Mouse (Mus musculus) erythroblast, embryonic 14.5 days (primary cell): ENCODE measurements at regions not wholly inside any gene's neighbourhood (a gene's known extent, or its start where the extent isn't known, plus 50 kb on each side); places are given as distances from the start of the nearest gene placed in this dataset.
A peak's percentile ranks its signal among the peaks of the same experiment; 100 is the strongest.

Experiments
- H3K27me3 ChIP-seq: 2 replicates; pipeline ENCODE4 v1.6.1; 2012; ENCODE audit warnings: inconsistent platforms; ENCODE audit not compliant: control insufficient read depth
- H3K36me3 ChIP-seq: 2 replicates; pipeline ENCODE4 v1.6.1; 2012; ENCODE audit warnings: mild to moderate bottlenecking, inconsistent platforms; ENCODE audit not compliant: control insufficient read depth
- H3K4me1 ChIP-seq: 2 replicates; pipeline ENCODE4 v1.6.1; 2012; ENCODE audit warnings: inconsistent platforms; ENCODE audit not compliant: control insufficient read depth
- H3K4me3 ChIP-seq: replicated peaks from 2 replicates; pipeline ENCODE3; 2012; ENCODE audit warnings: moderate library complexity, mild to moderate bottlenecking, inconsistent platforms
- H3K9me3 ChIP-seq: 2 replicates; pipeline ENCODE4 v1.6.1; 2012; ENCODE audit warnings: low read length, inconsistent platforms, mixed read lengths; ENCODE audit not compliant: control insufficient read depth
- GATA1 ChIP-seq: IDR thresholded peaks from 2 replicates; pipeline ENCODE4 v1.6.1; 2012; ENCODE audit warnings: low read length, inconsistent platforms, mixed read lengths
- TAL1 ChIP-seq: IDR thresholded peaks from 3 replicates; pipeline ENCODE4 v1.6.1; 2012; ENCODE audit warnings: low read length, inconsistent platforms, mixed read lengths

DNA sequence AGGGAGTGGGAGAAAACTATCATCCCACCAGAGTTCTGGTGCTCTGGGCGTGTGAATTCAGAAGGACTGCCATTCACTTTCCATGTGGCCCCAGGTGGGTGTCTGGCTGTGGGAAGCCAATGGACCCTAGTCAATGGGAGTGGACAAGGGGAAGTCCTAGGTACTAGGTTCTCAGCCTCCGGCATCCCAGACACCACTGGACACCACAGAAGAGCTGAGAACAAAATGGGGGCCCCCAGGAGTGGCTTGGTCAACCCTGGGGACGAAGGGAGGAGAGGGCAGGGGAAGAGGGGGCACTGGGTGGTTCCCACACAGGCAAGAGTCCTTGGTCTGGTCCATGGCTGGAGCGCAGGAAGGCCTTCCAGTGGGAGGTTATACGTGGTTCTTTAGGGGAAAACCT lies 81.8 kb upstream of the Slc4a7 start:
- no peak for TF ChIP-seq TAL1
- TF ChIP-seq GATA1: no peak
- Histone ChIP-seq H3K4me1 (no peaks in the 10 kb centered on the region), H3K9me3 (no peaks in the 10 kb centered on the region), H3K4me3 (no peak overlapping the region), H3K27me3 (no peaks in the 10 kb centered on the region), H3K36me3 (no peaks in the 10 kb centered on the region)

DNA sequence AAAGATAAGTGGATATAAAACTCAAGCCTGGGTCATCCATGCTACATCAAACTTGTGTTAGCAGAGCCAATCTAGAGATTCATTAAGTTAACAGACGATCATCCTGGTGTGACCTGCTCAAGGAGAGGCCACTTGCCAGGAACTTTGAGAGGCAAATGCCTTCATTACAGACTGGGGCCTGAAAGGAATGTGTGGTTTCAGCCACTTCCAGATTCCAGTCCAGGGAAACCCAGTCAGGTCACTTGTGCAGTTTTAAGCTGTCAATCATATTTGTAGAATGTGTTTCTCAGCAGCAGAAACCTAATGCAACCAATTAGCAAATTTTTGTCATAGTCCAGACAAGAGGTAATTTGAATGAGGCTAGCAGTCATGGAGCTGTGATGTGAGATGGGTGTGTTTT lies 73.4 kb upstream of the Slc4a7 start:
- Histone ChIP-seq H3K36me3 (no peaks in the 10 kb centered on the region), H3K9me3 (no peaks in the 10 kb centered on the region), H3K4me1 (peaks cover 3% of the 10 kb centered on the region), H3K4me3 (no peak overlapping the region), H3K27me3 (no peaks in the 10 kb centered on the region)
- TF ChIP-seq TAL1 (no peak), GATA1 (no peak)

DNA sequence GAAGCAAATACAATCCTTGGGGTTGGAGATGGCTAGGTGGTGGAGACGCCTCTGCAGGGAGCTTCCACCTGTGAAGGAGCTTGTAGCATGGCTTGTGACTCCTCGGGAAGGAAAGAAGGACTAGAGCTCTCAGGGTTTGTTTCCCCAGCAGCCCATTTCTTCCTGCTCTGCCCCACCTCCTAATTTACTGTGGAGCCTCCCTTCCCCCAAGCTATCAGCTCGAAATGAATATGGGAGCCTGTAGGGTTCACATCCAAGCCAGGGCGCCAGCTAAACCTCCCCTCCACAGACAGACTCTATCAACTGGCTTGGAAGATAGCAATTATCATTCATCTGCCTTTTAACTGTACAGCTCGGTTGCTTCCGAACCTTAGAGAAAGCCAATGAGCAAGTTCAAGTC lies 70.3 kb upstream of the Slc4a7 start:
- Histone ChIP-seq H3K4me3 (no peak overlapping the region), H3K36me3 (no peaks in the 10 kb centered on the region), H3K9me3 (no peaks in the 10 kb centered on the region), H3K4me1 (peaks cover 3% of the 10 kb centered on the region), H3K27me3 (no peaks in the 10 kb centered on the region)
- TF ChIP-seq TAL1 (no peak), GATA1 (no peak)

DNA sequence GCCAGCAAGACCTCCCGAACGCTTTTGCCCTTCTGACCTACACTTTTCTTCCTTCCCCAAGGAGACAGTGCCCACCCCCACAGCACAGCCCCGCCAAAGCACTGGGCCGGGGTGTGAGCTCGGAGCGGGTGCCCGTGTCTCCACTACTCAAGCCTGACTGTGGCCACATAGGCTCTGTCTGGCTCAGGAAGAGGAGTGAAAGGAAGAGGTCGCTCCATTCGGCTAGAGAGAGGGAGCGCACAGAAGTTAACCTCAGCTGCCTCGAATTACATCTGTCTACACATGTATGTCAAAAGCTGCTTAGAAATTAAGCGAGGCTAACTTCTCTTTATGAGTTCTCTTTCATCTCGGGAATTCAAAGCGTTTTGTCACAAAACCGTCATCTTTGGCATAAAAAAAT lies 69.6 kb upstream of the Slc4a7 start:
- H3K36me3 ChIP-seq: no peaks in the 10 kb centered on the region
- no peaks in the 10 kb centered on the region for H3K27me3 ChIP-seq
- no peak for TF ChIP-seq GATA1
- TF ChIP-seq TAL1: no peak
- H3K4me3 ChIP-seq: peak overlapping the region; percentile 35
- no peaks in the 10 kb centered on the region for H3K9me3 ChIP-seq
- H3K4me1 ChIP-seq: peaks cover 3% of the 10 kb centered on the region

DNA sequence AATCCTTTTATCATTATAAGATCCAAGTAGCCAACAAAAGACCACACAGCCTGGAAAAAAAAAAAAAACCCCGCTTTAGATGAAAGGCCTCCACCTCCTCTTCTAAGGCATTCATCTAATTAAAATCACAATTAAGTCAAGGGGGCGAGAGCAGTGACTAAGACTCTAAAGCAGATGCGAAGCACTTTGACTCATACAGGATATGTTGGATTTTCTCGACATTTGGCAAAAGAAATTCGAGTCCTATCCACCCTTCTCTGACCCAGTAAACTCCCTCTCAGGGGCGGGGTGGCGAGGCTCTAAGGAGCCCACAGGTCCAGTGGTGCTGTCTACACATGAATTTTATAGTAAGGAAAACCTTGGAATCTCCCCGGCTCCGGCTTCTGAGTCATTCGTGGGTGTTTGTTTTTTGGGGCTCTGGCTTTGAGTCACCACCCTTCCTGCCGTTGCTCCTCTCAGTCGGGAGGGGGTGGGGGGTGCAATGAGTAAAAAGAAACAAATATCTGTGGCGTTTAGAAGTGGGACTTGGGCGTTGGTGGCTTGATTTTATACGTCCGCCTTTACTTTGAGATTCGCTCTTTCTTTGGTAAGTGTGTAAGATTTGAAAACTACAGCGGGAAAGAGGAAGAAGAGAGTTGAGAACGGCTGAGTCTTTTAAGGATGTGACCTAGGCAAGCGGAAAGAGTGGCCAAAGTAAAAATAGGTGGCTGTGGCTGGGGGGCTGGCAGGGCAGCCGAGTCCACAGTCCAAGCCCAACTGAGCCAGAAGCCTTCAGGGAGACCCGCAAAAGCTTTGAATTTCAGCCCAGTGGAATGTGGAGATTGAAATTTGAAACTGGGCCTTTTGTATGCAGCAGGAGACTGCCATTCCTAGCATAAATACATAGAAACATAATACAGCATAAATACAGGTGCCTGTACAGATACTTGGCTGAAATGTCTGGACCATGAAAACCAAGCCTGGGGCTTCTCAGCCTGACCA lies 68.8 kb upstream of the Slc4a7 start:
- no peaks in the 10 kb centered on the region for H3K36me3 ChIP-seq
- H3K4me1 ChIP-seq: peaks cover 3% of the 10 kb centered on the region
- H3K4me3 ChIP-seq: peak overlapping the region; percentile 39
- no peaks in the 10 kb centered on the region for H3K9me3 ChIP-seq
- H3K27me3 ChIP-seq: no peaks in the 10 kb centered on the region
- no peak for TF ChIP-seq GATA1
- TF ChIP-seq TAL1: no peak

DNA sequence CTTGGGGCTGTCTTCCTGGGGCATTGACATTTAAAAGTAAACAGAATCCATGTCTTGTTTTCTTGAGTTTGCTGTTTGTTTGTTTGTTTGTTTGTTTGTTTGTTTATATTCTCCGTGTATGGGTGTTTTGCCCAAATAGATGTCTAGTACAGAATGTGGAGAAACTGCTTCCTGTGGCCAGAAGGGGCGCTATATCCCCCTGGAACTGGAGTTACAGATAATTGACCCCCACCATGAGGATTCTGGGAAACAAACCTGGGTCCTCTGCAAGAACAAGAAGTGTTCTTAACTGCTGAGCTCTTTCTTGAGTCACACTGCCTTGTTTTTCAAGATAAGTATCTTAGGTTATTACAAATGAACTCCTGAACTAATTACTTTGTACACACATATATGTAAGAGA lies 68.1 kb upstream of the Slc4a7 start:
- Histone ChIP-seq H3K9me3 (no peaks in the 10 kb centered on the region), H3K27me3 (no peaks in the 10 kb centered on the region), H3K4me1 (peaks cover 3% of the 10 kb centered on the region), H3K4me3 (no peak overlapping the region), H3K36me3 (no peaks in the 10 kb centered on the region)
- no peak for TF ChIP-seq GATA1
- TF ChIP-seq TAL1: no peak

DNA sequence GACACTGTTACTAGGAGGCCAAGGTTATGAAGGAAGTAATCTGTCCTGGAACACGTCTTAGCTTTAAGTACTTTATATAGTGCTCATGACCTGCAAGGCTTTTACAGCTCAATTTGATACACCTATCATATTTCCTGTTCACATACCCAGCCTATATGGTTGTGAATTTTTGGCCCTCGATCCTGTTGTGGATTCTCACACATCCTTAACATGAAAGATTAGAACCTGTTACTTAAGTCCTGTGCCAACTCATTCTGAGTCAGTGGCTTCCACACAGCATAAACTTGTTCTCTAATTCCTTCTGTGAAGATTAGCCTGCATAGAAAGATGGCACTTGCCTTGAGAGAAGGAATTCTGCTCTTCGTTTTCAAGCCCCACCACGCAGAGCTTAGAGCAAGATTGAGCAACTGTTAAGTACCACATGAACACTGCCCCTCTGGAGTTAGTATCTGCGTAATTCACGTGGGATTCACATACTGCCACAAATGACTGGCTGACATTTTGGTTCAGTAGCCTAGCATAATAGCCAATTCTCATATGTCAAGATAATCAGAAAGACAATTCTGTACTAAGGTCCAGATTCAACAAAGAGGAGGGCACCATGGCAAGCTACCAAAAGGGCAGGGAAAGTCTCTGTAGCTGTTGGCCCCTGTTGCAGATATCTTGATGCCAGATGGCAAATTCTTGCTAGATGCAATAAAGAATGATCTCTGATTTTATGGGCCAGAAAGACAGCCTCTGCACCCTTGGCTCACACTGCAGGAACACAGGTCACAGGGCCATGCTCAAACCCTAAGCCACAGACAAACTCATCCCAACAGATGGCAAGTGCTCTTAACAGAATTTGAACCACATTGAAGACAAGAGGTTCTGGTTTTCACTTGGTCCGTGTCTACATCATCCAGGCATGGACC lies 62.7 kb upstream of the Slc4a7 start:
- H3K9me3 ChIP-seq: no peaks in the 10 kb centered on the region
- H3K27me3 ChIP-seq: no peaks in the 10 kb centered on the region
- no peak for TF ChIP-seq GATA1
- TF ChIP-seq TAL1: no peak
- H3K36me3 ChIP-seq: no peaks in the 10 kb centered on the region
- no peaks in the 10 kb centered on the region for H3K4me1 ChIP-seq
- H3K4me3 ChIP-seq: no peak overlapping the region

DNA sequence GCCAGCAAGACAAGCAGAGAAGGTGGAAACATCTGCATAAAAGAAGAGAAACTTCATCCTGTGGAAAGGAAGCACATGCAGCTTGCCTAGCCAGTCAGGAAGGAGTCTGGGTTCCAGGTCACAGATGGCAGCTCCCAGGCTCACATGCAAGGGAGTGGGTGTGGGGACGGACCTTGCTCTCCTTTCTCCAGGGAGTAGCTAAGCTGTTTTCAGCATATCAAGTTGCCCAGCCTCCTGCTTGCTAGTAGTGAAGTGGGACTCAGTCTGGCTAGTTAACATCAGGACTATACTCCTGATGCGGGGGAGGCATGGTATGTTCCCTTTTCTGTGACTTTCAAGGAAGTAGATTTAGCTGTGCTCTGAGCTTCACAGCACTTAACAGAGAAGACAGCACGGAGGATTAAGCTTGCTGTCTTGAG lies 62.0 kb upstream of the Slc4a7 start:
- Histone ChIP-seq H3K4me1 (no peaks in the 10 kb centered on the region), H3K9me3 (no peaks in the 10 kb centered on the region), H3K36me3 (no peaks in the 10 kb centered on the region), H3K4me3 (no peak overlapping the region), H3K27me3 (no peaks in the 10 kb centered on the region)
- TF ChIP-seq GATA1: no peak

DNA sequence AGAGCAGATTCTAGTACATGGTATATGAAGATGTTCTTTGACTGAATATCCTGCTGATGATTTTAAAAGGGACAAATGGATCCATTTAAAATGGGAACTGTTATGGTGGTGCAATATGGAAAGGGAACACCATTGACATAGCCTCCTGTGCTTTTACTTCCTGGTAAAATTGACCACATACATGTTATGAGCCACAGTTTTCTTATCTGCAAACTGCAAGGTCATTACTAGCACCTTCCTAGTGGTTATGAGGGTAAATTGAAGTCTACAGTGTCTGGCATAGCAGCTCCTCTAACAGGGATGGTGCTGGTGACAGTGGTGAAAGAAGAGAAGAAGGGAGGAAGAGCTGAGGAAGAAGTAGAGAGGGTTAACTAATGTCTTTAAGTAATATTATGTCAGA lies 61.5 kb upstream of the Slc4a7 start:
- Histone ChIP-seq H3K4me3 (no peak overlapping the region), H3K36me3 (no peaks in the 10 kb centered on the region), H3K9me3 (no peaks in the 10 kb centered on the region), H3K27me3 (no peaks in the 10 kb centered on the region), H3K4me1 (no peaks in the 10 kb centered on the region)
- TF ChIP-seq GATA1 (no peak), TAL1 (no peak)
